Mouse (Mus musculus): ENCODE measurements around the gene Nutf2. TPM values are rescaled to one million over a fixed set of nuclear protein-coding genes. Genes with fewer than 3 reads are reported as not detected.

Nutf2 gene
- polyA plus RNA-seq, 2 experiments, result 83.2 to 139 TPM

GRCm38 (mm10) chr8:105925123-105925522, 64.7 kb downstream of the Nutf2 start:
- ATAC-seq (ENCODE audit: insufficient read depth) (no peak), DNase-seq (ENCODE audit: low read depth in 3 of 3, low spot score in 3 of 3) (no peak)
- H3K27me3 ChIP-seq (ENCODE audit: control insufficient read depth, insufficient read depth, low read length), result no peaks in the 10 kb centered on the region
- H3K27ac ChIP-seq, result no peak overlapping the region
- no peak for TF ChIP-seq EP300 (IDR thresholded peaks at IDR 0.05; ENCODE audit: low read depth)
- TF ChIP-seq CTCF (IDR thresholded peaks at IDR 0.05; ENCODE audit: low read depth), result no peak
- no peak overlapping the region for H3K4me3 ChIP-seq (ENCODE audit: insufficient read depth in 1 of 2, low read depth in 2 of 2, low read length in 2 of 2)
- H3K4me2 ChIP-seq (ENCODE audit: low read depth), result no peak overlapping the region
- WGBS (ENCODE audit: insufficient replicate concordance), result 77% methylated on average over 3 of the region's 3 CpGs
- H3K9ac ChIP-seq (replicated peaks), result no peak overlapping the region
- H3K9me3 ChIP-seq (ENCODE audit: control insufficient read depth, low read length), result no peaks in the 10 kb centered on the region
- no peaks in the 10 kb centered on the region for H3K4me1 ChIP-seq (replicated peaks; ENCODE audit: control insufficient read depth in 2 of 2, insufficient read depth in 2 of 2, low read length in 1 of 2)
- no peaks in the 10 kb centered on the region for H3K36me3 ChIP-seq (replicated peaks; ENCODE audit: control insufficient read depth, insufficient read depth, low read depth)

Other genes with a start within 250 kb of the Nutf2 start
- 11.6 and 21.1 TPM in 2 replicates for gene Ctcf, start 224.0 kb upstream of the Nutf2 start, polyA plus RNA-seq (2012; rRNA removed)
- 40.9 and 49.2 TPM in 2 replicates for gene Ctcf, start 224.0 kb upstream of the Nutf2 start, polyA plus RNA-seq (2014; fragmentation: Nextera tagmentation; extraction: Ambion mirVana)
- not detected in 2 replicates for gene Agrp, start 223.2 kb upstream of the Nutf2 start, polyA plus RNA-seq (2012; rRNA removed)
- gene Agrp, start 223.2 kb upstream of the Nutf2 start, polyA plus RNA-seq (2014; fragmentation: Nextera tagmentation; extraction: Ambion mirVana), result 0.23 and 0.27 TPM in 2 replicates
- 1.3 and 1.4 TPM in 2 replicates for gene Carmil2, start 174.3 kb upstream of the Nutf2 start, polyA plus RNA-seq (2012; rRNA removed)
- gene Carmil2, start 174.3 kb upstream of the Nutf2 start, polyA plus RNA-seq (2014; fragmentation: Nextera tagmentation; extraction: Ambion mirVana), result 0.24 and 0.33 TPM in 2 replicates
- gene Acd, start 159.5 kb upstream of the Nutf2 start, polyA plus RNA-seq (2012; rRNA removed), result 8.8 and 11.0 TPM in 2 replicates
- 20.3 and 23.7 TPM in 2 replicates for gene Acd, start 159.5 kb upstream of the Nutf2 start, polyA plus RNA-seq (2014; fragmentation: Nextera tagmentation; extraction: Ambion mirVana)
- 5.9 and 6.0 TPM in 2 replicates for gene Pard6a, start 159.4 kb upstream of the Nutf2 start, polyA plus RNA-seq (2012; rRNA removed)
- 6.4 and 7.9 TPM in 2 replicates for gene Pard6a, start 159.4 kb upstream of the Nutf2 start, polyA plus RNA-seq (2014; fragmentation: Nextera tagmentation; extraction: Ambion mirVana)
- gene 4933405L10Rik, start 152.9 kb upstream of the Nutf2 start, polyA plus RNA-seq (2012; rRNA removed), result not detected in 2 replicates
- gene 4933405L10Rik, start 152.9 kb upstream of the Nutf2 start, polyA plus RNA-seq (2014; fragmentation: Nextera tagmentation; extraction: Ambion mirVana), result not detected in 2 replicates
- 7.0 and 7.8 TPM in 2 replicates for gene Enkd1, start 152.4 kb upstream of the Nutf2 start, polyA plus RNA-seq (2012; rRNA removed)
- gene Enkd1, start 152.4 kb upstream of the Nutf2 start, polyA plus RNA-seq (2014; fragmentation: Nextera tagmentation; extraction: Ambion mirVana), result 4.8 and 6.5 TPM in 2 replicates
- gene Gfod2, start 101.9 kb upstream of the Nutf2 start, polyA plus RNA-seq (2012; rRNA removed), result 0.84 and 0.93 TPM in 2 replicates
- gene Gfod2, start 101.9 kb upstream of the Nutf2 start, polyA plus RNA-seq (2014; fragmentation: Nextera tagmentation; extraction: Ambion mirVana), result 1.1 and 1.8 TPM in 2 replicates
- 57.2 and 60.6 TPM in 2 replicates for gene Ranbp10, start 33.2 kb upstream of the Nutf2 start, polyA plus RNA-seq (2012; rRNA removed)
- 37.0 and 42.0 TPM in 2 replicates for gene Ranbp10, start 33.2 kb upstream of the Nutf2 start, polyA plus RNA-seq (2014; fragmentation: Nextera tagmentation; extraction: Ambion mirVana)
- gene Tsnaxip1, start 32.8 kb upstream of the Nutf2 start, polyA plus RNA-seq (2012; rRNA removed), result 0.04 and 0.06 TPM in 2 replicates
- gene Tsnaxip1, start 32.8 kb upstream of the Nutf2 start, polyA plus RNA-seq (2014; fragmentation: Nextera tagmentation; extraction: Ambion mirVana), result 0.06 TPM in 1 of 2 replicates, not detected in the other
- 24.6 and 25.4 TPM in 2 replicates for gene Cenpt, start 7.3 kb upstream of the Nutf2 start, polyA plus RNA-seq (2012; rRNA removed)
- 15.0 and 18.2 TPM in 2 replicates for gene Cenpt, start 7.3 kb upstream of the Nutf2 start, polyA plus RNA-seq (2014; fragmentation: Nextera tagmentation; extraction: Ambion mirVana)
- gene Thap11, start 5.4 kb upstream of the Nutf2 start, polyA plus RNA-seq (2012; rRNA removed), result 26.2 TPM in 2 replicates
- gene Thap11, start 5.4 kb upstream of the Nutf2 start, polyA plus RNA-seq (2014; fragmentation: Nextera tagmentation; extraction: Ambion mirVana), result 25.5 and 29.5 TPM in 2 replicates
- gene Edc4, start 20.3 kb downstream of the Nutf2 start, polyA plus RNA-seq (2012; rRNA removed), result 17.5 and 21.6 TPM in 2 replicates
- gene Edc4, start 20.3 kb downstream of the Nutf2 start, polyA plus RNA-seq (2014; fragmentation: Nextera tagmentation; extraction: Ambion mirVana), result 9.9 and 10.7 TPM in 2 replicates
- 0.22 and 0.42 TPM in 2 replicates for gene Nrn1l, start 33.0 kb downstream of the Nutf2 start, polyA plus RNA-seq (2012; rRNA removed)
- gene Nrn1l, start 33.0 kb downstream of the Nutf2 start, polyA plus RNA-seq (2014; fragmentation: Nextera tagmentation; extraction: Ambion mirVana), result not detected in 2 replicates
- 9.8 and 12.3 TPM in 2 replicates for gene Pskh1, start 39.9 kb downstream of the Nutf2 start, polyA plus RNA-seq (2012; rRNA removed)
- gene Pskh1, start 39.9 kb downstream of the Nutf2 start, polyA plus RNA-seq (2014; fragmentation: Nextera tagmentation; extraction: Ambion mirVana), result 6.2 and 8.0 TPM in 2 replicates
- 1.0 and 1.1 TPM in 2 replicates for gene Ctrl, start 73.3 kb downstream of the Nutf2 start, polyA plus RNA-seq (2012; rRNA removed)
- gene Ctrl, start 73.3 kb downstream of the Nutf2 start, polyA plus RNA-seq (2014; fragmentation: Nextera tagmentation; extraction: Ambion mirVana), result 0.27 and 0.39 TPM in 2 replicates
- 49.8 and 51.8 TPM in 2 replicates for gene Psmb10, start 77.9 kb downstream of the Nutf2 start, polyA plus RNA-seq (2012; rRNA removed)
- 61.5 and 68.5 TPM in 2 replicates for gene Psmb10, start 77.9 kb downstream of the Nutf2 start, polyA plus RNA-seq (2014; fragmentation: Nextera tagmentation; extraction: Ambion mirVana)
- 40.2 and 41.2 TPM in 2 replicates for gene Lcat, start 82.8 kb downstream of the Nutf2 start, polyA plus RNA-seq (2012; rRNA removed)
- 47.0 and 50.7 TPM in 2 replicates for gene Lcat, start 82.8 kb downstream of the Nutf2 start, polyA plus RNA-seq (2014; fragmentation: Nextera tagmentation; extraction: Ambion mirVana)
- 8.3 and 11.1 TPM in 2 replicates for gene Slc12a4, start 105.5 kb downstream of the Nutf2 start, polyA plus RNA-seq (2012; rRNA removed)
- gene Slc12a4, start 105.5 kb downstream of the Nutf2 start, polyA plus RNA-seq (2014; fragmentation: Nextera tagmentation; extraction: Ambion mirVana), result 6.9 and 8.9 TPM in 2 replicates
- gene Dpep3, start 118.8 kb downstream of the Nutf2 start, polyA plus RNA-seq (2012; rRNA removed), result not detected in 2 replicates
- gene Dpep3, start 118.8 kb downstream of the Nutf2 start, polyA plus RNA-seq (2014; fragmentation: Nextera tagmentation; extraction: Ambion mirVana), result not detected in 2 replicates
- 6.8 and 8.7 TPM in 2 replicates for gene Dus2, start 130.8 kb downstream of the Nutf2 start, polyA plus RNA-seq (2012; rRNA removed)
- gene Dus2, start 130.8 kb downstream of the Nutf2 start, polyA plus RNA-seq (2014; fragmentation: Nextera tagmentation; extraction: Ambion mirVana), result 9.8 and 10.5 TPM in 2 replicates
- gene Dpep2nb, start 145.4 kb downstream of the Nutf2 start, polyA plus RNA-seq (2012; rRNA removed), result not detected in 2 replicates
- gene Dpep2nb, start 145.4 kb downstream of the Nutf2 start, polyA plus RNA-seq (2014; fragmentation: Nextera tagmentation; extraction: Ambion mirVana), result not detected in 2 replicates
- gene Ddx28, start 151.3 kb downstream of the Nutf2 start, polyA plus RNA-seq (2012; rRNA removed), result 6.6 and 6.8 TPM in 2 replicates
- 9.1 and 9.4 TPM in 2 replicates for gene Ddx28, start 151.3 kb downstream of the Nutf2 start, polyA plus RNA-seq (2014; fragmentation: Nextera tagmentation; extraction: Ambion mirVana)
- 10.2 TPM in 2 replicates for gene Nfatc3, start 198.3 kb downstream of the Nutf2 start, polyA plus RNA-seq (2012; rRNA removed)
- 2.6 and 2.7 TPM in 2 replicates for gene Nfatc3, start 198.3 kb downstream of the Nutf2 start, polyA plus RNA-seq (2014; fragmentation: Nextera tagmentation; extraction: Ambion mirVana)

All from liver, embryonic 14.5 days (tissue).